Mouse (Mus musculus) kidney, embryonic 14.5 days (tissue): Measurements from ENCODE around the gene Aoah. TPM values are rescaled to one million over a fixed set of nuclear protein-coding genes. Genes with fewer than 3 reads are reported as not detected.

Experiments used
- ATAC-seq: fragments of 200-750 bp; cut with Nextera tagmentation; 2 replicates; pipeline ENCODE4 v1.8.0; 2017; ENCODE audit warnings: moderate number of reproducible peaks, mild to moderate bottlenecking, moderate TSS enrichment, moderate library complexity; ENCODE audit not compliant: low FRiP score, low TSS enrichment
- H3K27ac ChIP-seq: fragments of 300-500 bp; sonication (generic); 2 replicates; pipeline ENCODE4 v1.5.1; 2014; ENCODE audit warnings: low read depth, mild to moderate bottlenecking, low read length, moderate library complexity, mixed read lengths
- H3K27me3 ChIP-seq: fragments of 300-500 bp; sonication (generic); 2 replicates; pipeline ENCODE4 v1.6.1; 2014; ENCODE audit warnings: mild to moderate bottlenecking, low read length; ENCODE audit not compliant: control insufficient read depth, insufficient read depth
- H3K36me3 ChIP-seq: fragments of 300-500 bp; sonication (generic); 2 replicates; pipeline ENCODE4 v1.6.1; 2014; ENCODE audit warnings: low read length, mixed read lengths; ENCODE audit not compliant: control insufficient read depth, insufficient read depth
- H3K4me1 ChIP-seq: fragments of 300-500 bp; sonication (generic); 2 replicates; pipeline ENCODE4 v1.6.1; 2014; ENCODE audit warnings: low read length, mixed read lengths; ENCODE audit not compliant: control insufficient read depth, insufficient read depth
- H3K4me2 ChIP-seq: fragments of 300-500 bp; sonication (generic); replicated peaks from 2 replicates; pipeline ENCODE4 v1.6.1; 2014; ENCODE audit warnings: low read depth, mild to moderate bottlenecking, low read length
- H3K4me3 ChIP-seq: fragments of 300-500 bp; sonication (generic); 2 replicates; pipeline ENCODE4 v1.5.1; 2014; ENCODE audit warnings: mild to moderate bottlenecking, low read length
- H3K9ac ChIP-seq: fragments of 300-500 bp; sonication (generic); 2 replicates; pipeline ENCODE4 v1.6.1; 2014; ENCODE audit warnings: low read depth, mild to moderate bottlenecking, low read length, moderate library complexity
- H3K9me3 ChIP-seq: fragments of 300-500 bp; sonication (generic); 2 replicates; pipeline ENCODE4 v1.6.1; 2016; ENCODE audit warnings: low read length; ENCODE audit not compliant: control insufficient read depth
- WGBS: fragments of 180-500 bp; shearing (Covaris S2); extraction: QIAGEN DNeasy Blood & Tissue Kit; methylation state at CpG from one replicate; pipeline ENCODE4 v1.1.7; 2014; 5-methylcytosine and 5-hydroxymethylcytosine counted together
- polyA plus RNA-seq: library from polyadenylated mRNA; unstranded; fragments of >200 nt; fragmentation: Nextera tagmentation; extraction: Ambion mirVana; gene quantifications from 2 replicates; pipeline ENCODE4 v1.2.1, GENCODE M21; 2014

The Aoah gene
- polyA plus RNA-seq, 1 experiment from 2014 or later: 0.95 TPM

DNA sequence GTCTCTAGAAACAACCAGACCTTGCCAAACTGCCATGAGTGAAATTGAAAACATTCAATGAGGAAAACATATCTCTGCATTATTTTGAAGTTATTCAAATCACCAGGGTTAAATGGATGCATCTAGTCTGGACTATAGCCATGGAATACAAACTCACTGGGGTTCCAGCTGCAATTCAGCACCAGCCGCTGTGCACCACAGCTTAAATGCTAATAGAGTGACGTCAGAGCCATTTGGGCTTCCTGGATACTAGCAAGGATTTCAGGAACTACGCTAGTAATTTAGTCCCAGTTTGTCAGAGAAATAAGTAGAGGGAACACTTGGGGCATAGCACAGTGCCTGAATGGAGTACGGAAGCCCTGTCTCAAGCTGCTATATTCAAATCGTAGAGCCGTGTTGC lies 145.2 kb downstream of the Aoah start:
- Histone ChIP-seq H3K9me3 (no peaks in the 10 kb centered on the region), H3K9ac (no peak overlapping the region), H3K27me3 (no peaks in the 10 kb centered on the region), H3K4me3 (no peak overlapping the region), H3K4me1 (no peaks in the 10 kb centered on the region), H3K36me3 (no peaks in the 10 kb centered on the region), H3K4me2 (no peak overlapping the region), H3K27ac (no peak overlapping the region)
- 77% methylated on average over 6 of the region's 6 CpGs for WGBS
- no peak for ATAC-seq

- ATAC-seq: no peak
- H3K27me3 ChIP-seq: no peaks in the 10 kb centered on the region
- H3K9ac ChIP-seq: no peak overlapping the region
- 58% methylated on average over 6 of the region's 6 CpGs for WGBS
- H3K27ac ChIP-seq: no peak overlapping the region
- H3K4me1 ChIP-seq: no peaks in the 10 kb centered on the region
- H3K4me2 ChIP-seq: no peak overlapping the region
- H3K9me3 ChIP-seq: no peaks in the 10 kb centered on the region
- no peak overlapping the region for H3K4me3 ChIP-seq
- no peaks in the 10 kb centered on the region for H3K36me3 ChIP-seq
Measured at GRCm38 (mm10) chr13:20940389-20940788, 146.5 kb downstream of the Aoah start.

GRCm38 (mm10) chr13:20941707-20942106 lies 147.8 kb downstream of the Aoah start:
- no peak for ATAC-seq
- no peak overlapping the region for H3K4me2 ChIP-seq
- WGBS: 92% methylated on average over 4 of the region's 4 CpGs

DNA sequence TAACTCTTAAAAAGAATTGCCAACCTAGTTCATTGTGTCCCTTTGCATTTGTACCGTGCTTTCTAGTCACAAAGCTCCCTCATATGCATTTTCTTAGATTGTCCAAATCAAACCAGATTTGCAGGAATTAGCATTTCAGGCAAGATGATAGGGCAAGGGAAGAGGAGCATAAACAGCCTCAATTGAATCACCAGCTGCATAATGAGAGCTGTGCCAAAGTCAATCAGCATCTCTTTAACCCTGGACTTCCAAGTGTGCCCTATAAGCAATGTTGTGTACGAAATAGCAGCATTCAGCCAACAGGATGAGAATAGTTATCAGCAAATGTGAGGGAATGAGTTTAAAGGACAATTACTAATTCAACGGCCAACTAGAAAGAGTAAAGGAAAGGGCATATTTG lies 169.2 kb downstream of the Aoah start:
- H3K27ac ChIP-seq: no peak overlapping the region
- 88% methylated on average over 3 of the region's 3 CpGs for WGBS
- no peaks in the 10 kb centered on the region for H3K36me3 ChIP-seq
- no peaks in the 10 kb centered on the region for H3K9me3 ChIP-seq
- H3K4me1 ChIP-seq: no peaks in the 10 kb centered on the region
- H3K27me3 ChIP-seq: no peaks in the 10 kb centered on the region
- no peak for ATAC-seq
- H3K4me3 ChIP-seq: no peak overlapping the region
- H3K9ac ChIP-seq: no peak overlapping the region
- H3K4me2 ChIP-seq: no peak overlapping the region

More at GRCm38 (mm10) chr13:20941707-20942106, 147.8 kb downstream of the Aoah start:
- no peak overlapping the region for H3K4me3 ChIP-seq
- H3K36me3 ChIP-seq: no peaks in the 10 kb centered on the region
- no peak overlapping the region for H3K9ac ChIP-seq
- no peaks in the 10 kb centered on the region for H3K9me3 ChIP-seq
- no peak overlapping the region for H3K27ac ChIP-seq
- no peaks in the 10 kb centered on the region for H3K27me3 ChIP-seq
- H3K4me1 ChIP-seq: no peaks in the 10 kb centered on the region

- H3K27me3 ChIP-seq: no peaks in the 10 kb centered on the region
- H3K9ac ChIP-seq: no peak overlapping the region
- no peaks in the 10 kb centered on the region for H3K9me3 ChIP-seq
- no peak overlapping the region for H3K27ac ChIP-seq
- no peaks in the 10 kb centered on the region for H3K4me1 ChIP-seq
- no peak overlapping the region for H3K4me3 ChIP-seq
- H3K4me2 ChIP-seq: no peak overlapping the region
- no peak for ATAC-seq
- H3K36me3 ChIP-seq: no peaks in the 10 kb centered on the region
- 90% methylated on average over 8 of the region's 8 CpGs for WGBS
Measured at GRCm38 (mm10) chr13:20981234-20982230, 187.6 kb downstream of the Aoah start.

GRCm38 (mm10) chr13:20985510-20985909 lies 191.6 kb downstream of the Aoah start:
- H3K27me3 ChIP-seq: no peaks in the 10 kb centered on the region
- no peak for ATAC-seq
- no peak overlapping the region for H3K9ac ChIP-seq
- H3K4me1 ChIP-seq: no peaks in the 10 kb centered on the region
- H3K9me3 ChIP-seq: no peaks in the 10 kb centered on the region
- H3K36me3 ChIP-seq: no peaks in the 10 kb centered on the region
- H3K27ac ChIP-seq: no peak overlapping the region
- no peak overlapping the region for H3K4me2 ChIP-seq
- H3K4me3 ChIP-seq: no peak overlapping the region

GRCm38 (mm10) chr13:20985961-20986360 lies 192.0 kb downstream of the Aoah start:
- Histone ChIP-seq H3K27ac (no peak overlapping the region), H3K9ac (no peak overlapping the region), H3K27me3 (no peaks in the 10 kb centered on the region), H3K36me3 (no peaks in the 10 kb centered on the region), H3K4me1 (no peaks in the 10 kb centered on the region), H3K4me2 (no peak overlapping the region), H3K9me3 (no peaks in the 10 kb centered on the region), H3K4me3 (no peak overlapping the region)
- no peak for ATAC-seq

DNA sequence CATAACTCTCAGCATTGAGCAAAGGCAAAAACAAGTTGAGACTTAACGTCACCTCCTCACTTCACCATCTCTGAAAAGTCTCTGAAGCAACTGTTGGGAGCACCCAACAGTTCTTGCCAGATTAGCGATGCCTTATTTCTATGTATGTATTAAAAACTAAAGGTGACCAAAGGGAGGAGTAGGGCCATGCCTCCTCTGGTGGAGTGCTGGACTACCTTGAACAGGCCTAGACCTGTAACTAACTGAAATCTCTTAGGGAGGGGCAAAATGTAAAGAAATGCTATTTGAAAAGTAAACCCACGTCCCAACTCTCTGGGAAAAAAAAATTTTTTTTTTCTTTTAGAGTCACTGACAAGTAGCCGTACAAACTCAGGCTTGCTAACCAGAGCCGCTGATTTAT lies 211.3 kb downstream of the Aoah start:
- no peaks in the 10 kb centered on the region for H3K9me3 ChIP-seq
- H3K9ac ChIP-seq: no peak overlapping the region
- H3K36me3 ChIP-seq: no peaks in the 10 kb centered on the region
- no peak for ATAC-seq
- no peaks in the 10 kb centered on the region for H3K4me1 ChIP-seq
- 86% methylated on average over 5 of the region's 5 CpGs for WGBS
- no peak overlapping the region for H3K4me3 ChIP-seq
- no peaks in the 10 kb centered on the region for H3K27me3 ChIP-seq
- H3K4me2 ChIP-seq: no peak overlapping the region
- no peak overlapping the region for H3K27ac ChIP-seq

DNA sequence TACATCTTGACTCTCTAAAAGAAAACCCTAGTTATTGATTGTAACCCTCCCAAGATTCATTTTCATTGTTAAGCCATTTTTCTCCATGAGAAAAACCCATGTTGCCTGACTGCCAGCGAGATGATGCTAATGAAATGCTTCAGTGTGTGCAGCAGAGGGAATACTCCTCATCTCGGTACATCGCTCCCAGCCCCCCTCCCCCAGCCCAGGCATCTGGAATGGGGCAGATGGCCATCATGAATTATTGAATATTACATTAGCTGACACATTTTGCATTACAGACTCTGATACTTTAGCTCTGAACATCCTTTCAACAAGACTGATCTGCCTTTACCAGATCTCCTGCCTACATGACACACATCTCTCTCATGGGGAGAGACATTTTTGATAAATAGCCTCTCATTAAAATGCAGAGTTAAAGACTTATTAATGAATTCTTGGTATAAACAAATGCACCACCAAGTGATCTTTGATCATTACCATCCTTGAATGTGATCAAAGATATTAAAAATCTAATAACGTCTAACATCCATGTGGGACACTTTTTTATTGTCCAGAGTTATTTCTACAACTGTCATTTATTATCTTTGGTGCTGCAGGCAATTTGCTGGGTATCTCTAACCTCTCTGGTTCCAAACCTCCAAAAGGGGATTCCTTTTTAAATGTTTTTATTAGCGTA lies 211.9 kb downstream of the Aoah start:
- ATAC-seq: no peak

More for the DNA sequence above, 211.9 kb downstream of the Aoah start:
- Histone ChIP-seq H3K9me3 (no peaks in the 10 kb centered on the region), H3K4me2 (no peak overlapping the region), H3K4me3 (no peak overlapping the region), H3K4me1 (no peaks in the 10 kb centered on the region), H3K9ac (no peak overlapping the region), H3K36me3 (no peaks in the 10 kb centered on the region), H3K27me3 (no peaks in the 10 kb centered on the region), H3K27ac (no peak overlapping the region)
- WGBS: 88% methylated on average over 5 of the region's 5 CpGs
